Mouse (Mus musculus) testis, adult 2 months (tissue): ENCODE results near the gene Sh2d7.

ENCODE experiments used
- CTCF ChIP-seq: fragments of 200-500 bp; IDR thresholded peaks from 2 replicates; pipeline ENCODE4 v1.5.1; 2012; ENCODE audit warnings: low read depth, mild to moderate bottlenecking, inconsistent platforms, low read length, moderate library complexity; ENCODE audit not compliant: control insufficient read depth, insufficient read depth, insufficient replicate concordance
- POLR2A ChIP-seq: fragments of 200-500 bp; IDR thresholded peaks from 2 replicates; pipeline ENCODE4 v1.6.1; 2012; ENCODE audit warnings: low read depth, mild to moderate bottlenecking, inconsistent platforms, low read length, moderate library complexity; ENCODE audit not compliant: control insufficient read depth

GRCm38 (mm10) chr9:54560831-54561601, 22.2 kb downstream of the Sh2d7 start:
- TF ChIP-seq CTCF, result no peak
- no peak for TF ChIP-seq POLR2A
